Mouse (Mus musculus) stomach, postnatal 0 days (tissue): Measurements from ENCODE around the gene Zfp672. TPM values are rescaled to one million over a fixed set of nuclear protein-coding genes. Genes with fewer than 3 reads are reported as not detected.
A peak's percentile ranks its signal among the peaks of the same experiment; 100 is the strongest.

Experiments used
- ATAC-seq: fragments of 200-750 bp; cut with Nextera tagmentation; 2 replicates; pipeline ENCODE4 v1.8.0; 2017; ENCODE audit not compliant: low FRiP score, low TSS enrichment
- DNase-seq: peaks from one replicate; pipeline ENCODE4 v3.0.0-alpha.2; 2016; ENCODE audit warnings: low spot score
- H3K27ac ChIP-seq: fragments of 300-500 bp; sonication (generic); replicated peaks from 2 replicates; pipeline ENCODE4 v1.5.1; 2014; ENCODE audit warnings: mild to moderate bottlenecking, control low read depth
- H3K27me3 ChIP-seq: fragments of 300-500 bp; sonication (generic); 2 replicates; pipeline ENCODE4 v1.6.1; 2014; ENCODE audit warnings: low read length; ENCODE audit not compliant: control insufficient read depth, insufficient read depth
- H3K36me3 ChIP-seq: fragments of 300-500 bp; sonication (generic); 2 replicates; pipeline ENCODE4 v1.6.1; 2014; ENCODE audit warnings: low read length, mixed read lengths; ENCODE audit not compliant: control insufficient read depth, insufficient read depth
- H3K4me1 ChIP-seq: fragments of 300-500 bp; sonication (generic); replicated peaks from 2 replicates; pipeline ENCODE4 v1.6.1; 2014; ENCODE audit warnings: antibody characterized with exemption; ENCODE audit not compliant: control insufficient read depth, insufficient read depth
- H3K4me2 ChIP-seq: fragments of 300-500 bp; sonication (generic); replicated peaks from 2 replicates; pipeline ENCODE4 v1.6.1; 2014; ENCODE audit warnings: low read depth, mild to moderate bottlenecking, control low read depth, moderate library complexity
- H3K4me3 ChIP-seq: fragments of 300-500 bp; sonication (generic); 2 replicates; pipeline ENCODE4 v1.5.1; 2014; ENCODE audit warnings: low read depth, low read length, control low read depth
- H3K9ac ChIP-seq: fragments of 300-500 bp; sonication (generic); 2 replicates; pipeline ENCODE4 v1.6.1; 2014; ENCODE audit warnings: mild to moderate bottlenecking, low read length, control low read depth, mixed read lengths
- H3K9me3 ChIP-seq: fragments of 300-500 bp; sonication (generic); 2 replicates; pipeline ENCODE4 v1.6.1; 2016; ENCODE audit warnings: low read length; ENCODE audit not compliant: control insufficient read depth
- CTCF ChIP-seq: IDR thresholded peaks from 2 replicates; pipeline ENCODE4 v1.5.1; 2016; ENCODE audit warnings: antibody characterized with exemption, low read depth, mild to moderate bottlenecking, moderate library complexity
- EP300 ChIP-seq: optimal IDR thresholded peaks from 2 replicates; pipeline ENCODE3; 2016; ENCODE audit warnings: antibody characterized with exemption
- WGBS: fragments of 180-500 bp; shearing (Covaris S2); extraction: QIAGEN DNeasy Blood & Tissue Kit; methylation state at CpG from one replicate; pipeline ENCODE4 v1.1.7; 2014; 5-methylcytosine and 5-hydroxymethylcytosine counted together
- polyA plus RNA-seq: library from polyadenylated mRNA; unstranded; fragments of >200 nt; fragmentation: Nextera tagmentation; extraction: Ambion mirVana; gene quantifications from 2 replicates; pipeline ENCODE4 v1.2.1, GENCODE M21; 2015

The Zfp672 gene
- polyA plus RNA-seq, 1 experiment from 2014 or later: 78.4 TPM

GRCm38 (mm10) chr11:58353709-58354108, 23.6 kb upstream of the Zfp672 start:
- H3K27ac ChIP-seq: no peak overlapping the region
- no peak overlapping the region for H3K9ac ChIP-seq
- H3K36me3 ChIP-seq: no peaks in the 10 kb centered on the region
- no peak for TF ChIP-seq CTCF
- no peak for TF ChIP-seq EP300
- no peak overlapping the region for H3K4me3 ChIP-seq
- no peaks in the 10 kb centered on the region for H3K4me1 ChIP-seq
- H3K4me2 ChIP-seq: no peak overlapping the region
- no peaks in the 10 kb centered on the region for H3K27me3 ChIP-seq
- ATAC-seq (no peak), DNase-seq (no peak)
- 67% methylated on average over 3 of the region's 3 CpGs for WGBS
- H3K9me3 ChIP-seq: no peaks in the 10 kb centered on the region

- H3K27me3 ChIP-seq: no peaks in the 10 kb centered on the region
- no peaks in the 10 kb centered on the region for H3K36me3 ChIP-seq
- peak; percentile 63 for DNase-seq
- TF ChIP-seq EP300 (no peak), CTCF (peak; percentile 66)
- no peaks in the 10 kb centered on the region for H3K4me1 ChIP-seq
- ATAC-seq: peak; percentile 36; the same call in 1 of the 2 replicates
- 0 out of 2 replicates have a peak overlapping the region, but pooled peaks have one; percentile 18 for H3K27ac ChIP-seq
- H3K4me3 ChIP-seq: no peak overlapping the region
- WGBS: 31% methylated on average over 7 of the region's 7 CpGs
- H3K9ac ChIP-seq: no peak overlapping the region
- H3K9me3 ChIP-seq: no peaks in the 10 kb centered on the region
- no peak overlapping the region for H3K4me2 ChIP-seq
Observed at GRCm38 (mm10) chr11:58352681-58353548, 22.8 kb upstream of the Zfp672 start.

DNA sequence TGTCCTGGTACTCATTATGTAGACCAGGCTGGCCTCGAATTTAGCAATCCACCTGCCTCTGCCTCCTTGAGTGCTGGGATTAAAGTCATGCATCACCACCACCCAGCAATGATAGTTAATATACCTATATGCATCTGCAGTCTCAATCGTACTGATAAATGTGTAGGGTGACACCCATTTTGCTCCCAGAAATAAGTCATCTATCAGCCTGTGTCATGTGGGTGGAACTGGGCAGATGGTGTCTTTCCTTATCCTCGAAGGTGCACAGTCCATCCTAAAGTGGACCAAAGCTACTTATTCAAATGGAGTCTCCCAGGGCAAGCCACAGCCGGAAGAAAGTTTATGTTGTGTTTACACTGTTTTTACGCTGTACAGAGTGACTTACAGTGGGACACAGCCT, 21.0 kb upstream of the Zfp672 start:
- ATAC-seq: no peak
- no peak for DNase-seq
- Histone ChIP-seq H3K9me3 (no peaks in the 10 kb centered on the region), H3K9ac (no peak overlapping the region), H3K4me2 (no peak overlapping the region), H3K36me3 (peaks cover 8% of the 10 kb centered on the region), H3K27me3 (no peaks in the 10 kb centered on the region), H3K27ac (no peak overlapping the region), H3K4me1 (no peaks in the 10 kb centered on the region), H3K4me3 (no peak overlapping the region)
- WGBS: 75% methylated on average over 5 of the region's 5 CpGs
- TF ChIP-seq CTCF: no peak

GRCm38 (mm10) chr11:58350628-58351027, 20.5 kb upstream of the Zfp672 start:
- H3K4me2 ChIP-seq: no peak overlapping the region
- TF ChIP-seq CTCF (peak; percentile 46), EP300 (no peak)
- peaks cover 13% of the 10 kb centered on the region for H3K36me3 ChIP-seq
- H3K27me3 ChIP-seq: no peaks in the 10 kb centered on the region
- no peak overlapping the region for H3K27ac ChIP-seq
- H3K4me3 ChIP-seq: no peak overlapping the region
- ATAC-seq (no peak), DNase-seq (no peak)
- 69% methylated on average over 4 of the region's 4 CpGs for WGBS
- H3K9ac ChIP-seq: no peak overlapping the region
- no peaks in the 10 kb centered on the region for H3K9me3 ChIP-seq
- no peaks in the 10 kb centered on the region for H3K4me1 ChIP-seq

GRCm38 (mm10) chr11:58346745-58347144, 16.6 kb upstream of the Zfp672 start:
- no peak overlapping the region for H3K27ac ChIP-seq
- H3K9me3 ChIP-seq: no peaks in the 10 kb centered on the region
- H3K4me2 ChIP-seq: no peak overlapping the region
- no peaks in the 10 kb centered on the region for H3K27me3 ChIP-seq
- no peak overlapping the region for H3K4me3 ChIP-seq
- H3K36me3 ChIP-seq: peaks cover 17% of the 10 kb centered on the region
- TF ChIP-seq EP300: no peak
- no peak for TF ChIP-seq CTCF
- DNase-seq (no peak), ATAC-seq (0 out of 2 replicates have a peak, but pooled peaks have one; percentile 33)
- 62% methylated on average over 4 of the region's 4 CpGs for WGBS
- no peaks in the 10 kb centered on the region for H3K4me1 ChIP-seq
- no peak overlapping the region for H3K9ac ChIP-seq

DNA sequence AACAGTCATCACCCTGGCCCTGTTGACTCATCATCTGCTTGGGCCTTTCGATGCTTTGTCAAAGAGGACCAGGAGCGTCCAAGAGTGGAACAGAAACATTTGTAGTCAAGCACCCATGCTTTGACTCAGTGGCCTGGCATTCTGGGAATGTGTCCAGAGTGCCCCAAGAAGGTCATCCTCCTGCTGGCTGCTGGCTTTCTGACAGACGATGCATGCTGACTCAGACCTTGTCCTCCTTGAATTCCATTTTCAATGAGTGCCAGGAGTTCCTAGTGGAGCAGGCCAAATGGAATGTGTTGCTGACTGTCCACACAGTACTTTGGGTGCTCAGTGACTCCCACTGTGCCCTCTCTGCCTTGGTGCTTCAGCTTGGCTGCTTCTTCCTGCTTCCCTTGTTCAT, 4.6 kb upstream of the Zfp672 start:
- Histone ChIP-seq H3K9me3 (no peaks in the 10 kb centered on the region), H3K27ac (no peak overlapping the region), H3K9ac (no peak overlapping the region), H3K27me3 (no peaks in the 10 kb centered on the region), H3K4me3 (no peak overlapping the region), H3K4me2 (no peak overlapping the region), H3K36me3 (peaks cover 12% of the 10 kb centered on the region; the same call in 1 of the 2 replicates), H3K4me1 (peaks cover 4% of the 10 kb centered on the region)
- ATAC-seq (no peak), DNase-seq (no peak)
- 55% methylated on average over 3 of the region's 3 CpGs for WGBS
- no peak for TF ChIP-seq CTCF
